Mouse (Mus musculus): ENCODE measurements around the gene Zc3hc1.

DNA sequence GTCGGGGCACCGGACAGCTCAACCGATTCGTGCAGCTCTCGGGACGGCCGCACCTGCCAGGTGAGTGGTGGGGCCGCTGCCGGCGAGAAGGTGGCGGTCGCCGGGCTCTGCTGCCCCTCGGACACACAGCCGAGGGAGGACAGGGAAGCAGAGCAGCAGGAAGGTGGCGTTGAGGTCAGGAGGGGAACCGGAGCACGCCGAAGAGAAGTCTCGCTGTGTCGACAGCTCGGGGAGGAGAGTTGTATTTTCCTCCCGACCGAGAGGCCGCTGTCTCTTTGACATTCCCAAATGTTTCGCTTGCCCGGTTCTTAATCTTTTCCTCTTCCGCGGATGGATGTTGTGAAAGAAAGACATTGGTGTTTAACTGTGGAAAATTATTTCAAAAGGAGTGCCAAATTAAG, 11.3 kb upstream of the Zc3hc1 start:
- no peak for TF ChIP-seq CTCF (IDR thresholded peaks at IDR 0.05; ENCODE audit: low read depth)
- TF ChIP-seq EP300 (IDR thresholded peaks at IDR 0.05; ENCODE audit: low read depth): no peak

Data from heart, postnatal 0 days (tissue).